Mouse (Mus musculus): ENCODE results near the gene Hs3st5.
"Not testable (repeated sequence)": the region's sequence is repeated elsewhere in the genome, so short reads cannot be mapped to it uniquely, and the experiment has no call there.

Gene Hs3st5

GRCm38 (mm10) chr10:36558736-36559135, 52.1 kb downstream of the Hs3st5 start:
- DNase-seq, result no peak

- no peak for DNase-seq
These were observed 60.6 kb downstream of the Hs3st5 start for GRCm38 (mm10) chr10:36567258-36567657.

- no peak for DNase-seq
These were observed 65.9 kb downstream of the Hs3st5 start for GRCm38 (mm10) chr10:36572540-36572939.

GRCm38 (mm10) chr10:36578375-36579145, 71.9 kb downstream of the Hs3st5 start:
- DNase-seq, result no peak

GRCm38 (mm10) chr10:36610400-36610799, 103.8 kb downstream of the Hs3st5 start:
- DNase-seq, result no peak

GRCm38 (mm10) chr10:36611415-36611814, 104.8 kb downstream of the Hs3st5 start:
- DNase-seq, result not testable (repeated sequence)

GRCm38 (mm10) chr10:36623037-36623436, 116.4 kb downstream of the Hs3st5 start:
- DNase-seq, result no peak

- no peak for DNase-seq
These were observed 121.3 kb downstream of the Hs3st5 start for GRCm38 (mm10) chr10:36627952-36628351.

- no peak for DNase-seq
These were observed 125.1 kb downstream of the Hs3st5 start for GRCm38 (mm10) chr10:36631746-36632145.

- DNase-seq, result no peak
These were observed 144.0 kb downstream of the Hs3st5 start for GRCm38 (mm10) chr10:36650653-36651052.

GRCm38 (mm10) chr10:36713974-36714373, 207.4 kb downstream of the Hs3st5 start:
- no peak for DNase-seq

- DNase-seq, result no peak
These were observed 219.6 kb downstream of the Hs3st5 start for GRCm38 (mm10) chr10:36726239-36726638.

GRCm38 (mm10) chr10:36729361-36730098, 222.9 kb downstream of the Hs3st5 start:
- no peak for DNase-seq

- DNase-seq, result no peak
These were observed 232.8 kb downstream of the Hs3st5 start for GRCm38 (mm10) chr10:36739375-36739774.

- DNase-seq, result no peak
These were observed 243.4 kb downstream of the Hs3st5 start for GRCm38 (mm10) chr10:36750021-36750420.

- DNase-seq, result no peak
These were observed 247.9 kb downstream of the Hs3st5 start for GRCm38 (mm10) chr10:36754471-36754870.

- no peak for DNase-seq
These were observed 267.0 kb downstream of the Hs3st5 start for GRCm38 (mm10) chr10:36773595-36773994.

- DNase-seq, result no peak
These were observed 268.3 kb downstream of the Hs3st5 start for GRCm38 (mm10) chr10:36774898-36775297.

- no peak for DNase-seq
These were observed 275.0 kb downstream of the Hs3st5 start for GRCm38 (mm10) chr10:36781641-36782040.

GRCm38 (mm10) chr10:36786970-36787369, 280.4 kb downstream of the Hs3st5 start:
- no peak for DNase-seq

GRCm38 (mm10) chr10:36791771-36792170, 285.2 kb downstream of the Hs3st5 start:
- DNase-seq, result no peak

- no peak for DNase-seq
These were observed 288.7 kb downstream of the Hs3st5 start for GRCm38 (mm10) chr10:36795311-36795710.

- DNase-seq, result no peak
These were observed 294.4 kb downstream of the Hs3st5 start for GRCm38 (mm10) chr10:36800925-36801482.

GRCm38 (mm10) chr10:36803705-36804104, 297.1 kb downstream of the Hs3st5 start:
- DNase-seq, result no peak

Measured in thymus, postnatal 4 days (tissue).